Mouse (Mus musculus) layer of hippocampus, postnatal 25 days (tissue): ENCODE results near the gene Spatc1l. TPM values are rescaled to one million over a fixed set of nuclear protein-coding genes. Genes with fewer than 3 reads are reported as not detected.

Experiments used
- DNase-seq, 2 experiments: peaks; one replicate each; pipeline ENCODE4 v3.0.0; 2022; ENCODE audit warnings: mixed read lengths in 2 of 2, low spot score in 1 of 2; ENCODE audit errors: extremely low spot score in 1 of 2
- total RNA-seq, 2 experiments: library from RNA; stranded (reverse); gene quantifications; 2 replicates each; pipeline ENCODE4 v1.2.3; 2021

Gene Spatc1l
- total RNA-seq, 2 experiments from 2014 or later = not detected

GRCm38 (mm10) chr10:76590197-76590596, 28.1 kb downstream of the Spatc1l start:
- DNase-seq = no peak

GRCm38 (mm10) chr10:76596338-76596737, 34.3 kb downstream of the Spatc1l start:
- DNase-seq = no peak

- DNase-seq = no peak
Observed at GRCm38 (mm10) chr10:76602690-76603089, 40.6 kb downstream of the Spatc1l start.

- DNase-seq = no peak
Observed at GRCm38 (mm10) chr10:76612473-76612872, 50.4 kb downstream of the Spatc1l start.

Other genes starting within 250 kb of the Spatc1l start
- 10 to 100 TPM; 55.2 to 56.6 TPM for gene Dip2a, start 217.0 kb upstream of the Spatc1l start, total RNA-seq
- gene AC141477.1, start 121.8 kb upstream of the Spatc1l start, total RNA-seq = not detected
- 10 to 100 TPM; 17.1 to 20.8 TPM for gene Pcnt, start 119.5 kb upstream of the Spatc1l start, total RNA-seq
- not detected for gene 2610028H24Rik, start 113.2 kb upstream of the Spatc1l start, total RNA-seq
- 10 to 100 TPM; 50.8 to 54.8 TPM for gene Mcm3ap, start 93.3 kb upstream of the Spatc1l start, total RNA-seq
- 1 to 10 TPM; 4.3 TPM for gene Ybey, start 93.2 kb upstream of the Spatc1l start, total RNA-seq
- gene Lss, start 30.7 kb upstream of the Spatc1l start, total RNA-seq = 10 to 100 TPM; 48.1 to 48.7 TPM
- not detected for gene Ftcd, start 13.4 kb downstream of the Spatc1l start, total RNA-seq
- 1 to 10 TPM; 5.0 to 6.1 TPM for gene Col6a2, start 61.4 kb downstream of the Spatc1l start, total RNA-seq
- gene Col6a1, start 163.9 kb downstream of the Spatc1l start, total RNA-seq = 10 to 100 TPM; 16.6 to 19.7 TPM